Mouse (Mus musculus) cerebellum, postnatal 4 days (tissue): ENCODE data around the gene Tmcc2.
A peak's percentile ranks its signal among the peaks of the same experiment; 100 is the strongest.

ENCODE experiments used
- DNase-seq, 2 experiments: peaks; one replicate each; pipeline ENCODE4 v3.0.0; 2022; ENCODE audit warnings: low spot score in 2 of 2, mixed read lengths in 1 of 2

Gene Tmcc2

DNA sequence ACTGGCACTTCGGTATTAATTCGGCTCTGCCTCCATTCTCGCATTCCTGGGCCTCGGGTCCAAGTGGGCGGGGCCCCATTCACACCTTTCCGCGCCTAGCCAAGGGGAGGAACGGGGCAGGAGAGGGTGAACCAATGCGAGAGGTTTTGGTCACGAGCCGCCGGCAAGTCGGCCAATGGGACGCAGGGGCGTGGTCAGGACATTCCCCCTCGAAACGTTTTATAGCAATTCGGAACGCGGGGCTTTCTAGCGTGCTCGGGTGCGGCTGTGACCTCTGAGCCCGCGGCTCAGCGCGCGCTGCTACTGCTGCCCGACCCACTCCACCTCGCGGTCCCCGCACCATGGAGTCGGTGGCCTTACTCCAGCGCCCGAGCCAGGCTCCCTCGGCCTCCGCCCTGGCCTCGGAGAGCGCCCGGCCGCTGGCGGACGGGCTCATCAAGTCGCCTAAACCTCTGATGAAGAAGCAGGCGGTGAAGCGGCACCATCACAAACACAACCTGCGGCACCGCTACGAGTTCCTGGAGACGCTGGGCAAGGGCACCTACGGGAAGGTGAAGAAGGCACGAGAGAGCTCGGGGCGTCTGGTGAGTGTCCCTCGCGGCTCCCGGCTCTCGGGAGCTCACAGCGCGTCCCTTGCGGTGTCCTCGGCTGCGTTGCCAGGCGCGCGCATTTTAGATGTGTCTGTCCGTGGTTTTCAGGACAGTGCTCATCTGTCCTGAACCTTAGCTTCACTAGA, 75.0 kb downstream of the Tmcc2 start, which contains the start of gene Nuak2:
Nuak2 (plus strand) TSS at position 238 of the 736 bp plus-strand sequence.
- peak; percentile 58 to 76 for DNase-seq

GRCm38 (mm10) chr1:132312703-132313102, 78.4 kb downstream of the Tmcc2 start:
- peak in 1 of 2 experiments; percentile 67 for DNase-seq

- DNase-seq: no peak
These were observed 79.0 kb downstream of the Tmcc2 start for GRCm38 (mm10) chr1:132312043-132312442.

DNA sequence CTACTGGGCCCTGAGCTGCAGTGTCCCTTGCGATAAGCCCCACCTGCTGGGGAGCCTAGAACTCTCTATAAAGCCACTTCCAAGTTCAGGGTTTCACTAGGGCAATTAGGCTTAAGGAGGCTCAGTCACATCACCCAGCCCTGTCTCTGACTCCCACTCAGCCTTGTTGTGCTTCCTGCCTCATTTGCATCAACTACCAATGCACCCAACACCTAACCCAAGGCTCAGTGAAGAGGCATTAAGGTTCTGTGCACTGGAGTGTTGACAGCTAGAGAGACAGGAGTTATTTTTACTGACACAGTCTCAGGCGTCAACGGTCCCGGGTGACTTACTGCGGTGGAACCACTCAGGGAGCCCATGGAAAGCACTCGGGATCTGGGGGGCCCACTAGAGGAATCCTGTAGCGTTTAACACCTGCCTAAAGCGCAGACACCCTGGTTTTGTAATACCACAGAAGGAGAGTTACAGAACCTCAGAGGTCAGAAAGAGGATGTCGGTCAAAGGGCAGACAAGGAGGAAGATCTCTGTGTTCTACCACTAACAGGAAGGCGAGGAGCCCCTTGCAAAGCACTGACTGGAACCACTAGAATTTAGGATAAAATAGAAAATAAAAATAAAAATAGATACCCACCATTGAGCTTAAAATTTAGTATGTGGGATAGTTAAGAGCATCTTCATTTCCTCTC, 79.8 kb downstream of the Tmcc2 start:
- DNase-seq: no peak

GRCm38 (mm10) chr1:132310754-132311153, 80.3 kb downstream of the Tmcc2 start:
- DNase-seq: no peak

- DNase-seq: no peak
These were observed 82.4 kb downstream of the Tmcc2 start for GRCm38 (mm10) chr1:132308674-132309073.

DNA sequence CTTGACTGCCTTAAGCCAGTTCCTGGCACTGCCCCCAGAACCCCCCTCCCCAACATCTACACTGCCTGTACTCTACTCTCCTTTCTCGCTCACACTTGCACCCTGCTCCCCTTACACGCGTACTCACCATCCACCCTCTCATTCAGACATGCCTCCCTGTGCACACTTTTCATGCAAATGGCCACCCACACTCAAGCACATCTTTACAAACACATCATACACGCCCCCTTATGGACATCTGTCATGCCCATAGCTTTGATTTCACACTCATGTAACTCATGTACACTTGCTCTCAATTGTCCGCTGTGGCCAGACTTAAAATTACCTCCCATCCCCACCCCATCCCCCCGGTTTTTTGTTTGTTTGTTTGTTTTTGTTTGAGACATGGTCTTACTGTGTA, 83.1 kb downstream of the Tmcc2 start:
- DNase-seq: no peak

DNA sequence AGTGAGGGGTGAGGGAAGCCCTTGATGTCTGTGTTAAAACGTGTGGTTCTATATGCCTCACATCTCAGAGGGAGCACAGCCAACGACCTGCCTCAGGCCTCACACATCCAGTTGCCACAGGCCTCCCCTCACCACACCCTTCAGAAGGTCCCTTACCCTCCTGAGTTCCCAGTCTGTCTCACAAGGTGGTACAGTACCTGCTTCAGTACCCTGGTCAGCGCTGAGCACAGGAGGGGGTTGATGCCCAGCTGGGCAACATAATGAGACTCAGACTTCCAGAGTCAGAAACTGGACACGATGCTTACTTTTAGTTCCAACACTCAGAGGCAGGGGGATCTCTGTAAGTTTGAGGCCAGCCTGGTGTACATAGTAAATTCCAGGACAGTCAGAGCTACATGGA, 84.3 kb downstream of the Tmcc2 start:
- DNase-seq: no peak
